Mouse (Mus musculus): ENCODE results near the gene Cxcl16.
"Not testable (repeated sequence)": the region's sequence is repeated elsewhere in the genome, so short reads cannot be mapped to it uniquely, and the experiment has no call there.

Gene Cxcl16

GRCm38 (mm10) chr11:70453261-70454044 lies 6.3 kb downstream of the Cxcl16 start:
- CTCF ChIA-PET, result no interaction called here

- CTCF ChIA-PET, result interaction anchor here (0.6 to 0.8 kb wide), 2 partner anchors 17 to 146 kb away, joined by 3 to 5 read pairs; no protein-coding TSS in a partner anchor
These were observed 7.8 kb downstream of the Cxcl16 start, which contains the start of gene Med11 for GRCm38 (mm10) chr11:70451797-70452498. Med11 (plus strand) TSS chr11:70451919.

DNA sequence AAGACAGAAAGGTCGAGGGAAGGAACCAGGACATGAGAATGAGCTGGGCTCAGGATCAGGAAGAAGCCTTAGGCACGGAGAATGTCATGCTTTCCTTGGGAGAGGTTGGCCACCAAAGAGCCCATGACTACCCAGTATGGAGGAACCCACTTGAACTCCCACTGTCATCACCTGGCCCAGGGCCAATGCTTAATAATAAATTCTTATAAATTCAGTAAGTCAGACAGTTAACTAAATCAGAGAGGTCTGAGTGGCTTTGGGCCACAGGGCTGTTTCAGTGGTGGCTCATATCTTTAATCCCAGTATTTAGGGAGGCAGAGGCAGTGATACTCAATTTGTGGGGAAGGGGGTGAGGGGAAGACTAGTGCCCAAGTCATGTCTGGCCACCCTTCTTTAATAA lies 8.9 kb downstream of the Cxcl16 start:
- CTCF ChIA-PET, result no interaction called here

DNA sequence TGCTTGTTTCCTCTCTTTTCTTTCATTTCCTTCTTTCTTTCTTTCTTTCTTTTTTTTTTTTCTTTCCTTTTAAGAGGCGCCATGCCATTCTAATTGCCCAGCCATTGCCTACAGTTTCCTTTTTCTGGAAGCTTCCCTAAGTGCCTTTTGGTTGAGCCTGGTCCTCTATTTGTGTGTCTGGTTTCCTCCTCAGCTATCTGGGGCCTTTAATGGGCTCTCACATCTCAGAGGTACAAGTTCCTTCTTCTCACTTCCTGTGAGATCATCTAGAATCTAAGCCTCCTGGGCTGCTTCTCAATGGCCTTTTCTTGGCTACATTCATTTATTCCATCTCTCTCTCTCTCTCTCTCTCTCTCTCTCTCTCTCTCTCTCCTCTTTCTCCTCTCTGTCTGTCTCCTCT lies 12.4 kb downstream of the Cxcl16 start:
- CTCF ChIA-PET, result interaction anchor here (0.7 kb wide), 1 partner anchor 534 kb away, joined by 7 read pairs; no protein-coding TSS in a partner anchor

- CTCF ChIA-PET, result no interaction called here
These were observed 13.0 kb downstream of the Cxcl16 start for GRCm38 (mm10) chr11:70446756-70447155.

DNA sequence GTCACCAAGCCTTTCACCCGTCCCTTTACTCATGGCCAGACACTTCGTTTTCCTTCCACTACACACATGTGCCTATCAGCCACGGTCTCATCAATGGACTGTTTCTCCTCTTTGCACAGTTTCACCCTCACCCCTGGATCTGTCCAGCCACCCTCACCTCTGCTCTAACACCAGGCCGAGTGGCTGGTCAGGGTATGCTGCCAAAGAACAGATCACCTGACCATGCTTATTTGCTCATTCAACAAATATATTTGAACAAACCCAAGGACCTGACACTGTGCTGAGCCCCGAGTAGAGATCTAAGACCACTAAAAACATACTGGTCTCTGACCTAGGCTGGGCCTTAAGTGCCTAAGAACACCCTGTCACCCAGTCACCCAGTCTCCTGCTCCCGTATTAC lies 15.1 kb downstream of the Cxcl16 start:
- CTCF ChIA-PET, result no interaction called here

DNA sequence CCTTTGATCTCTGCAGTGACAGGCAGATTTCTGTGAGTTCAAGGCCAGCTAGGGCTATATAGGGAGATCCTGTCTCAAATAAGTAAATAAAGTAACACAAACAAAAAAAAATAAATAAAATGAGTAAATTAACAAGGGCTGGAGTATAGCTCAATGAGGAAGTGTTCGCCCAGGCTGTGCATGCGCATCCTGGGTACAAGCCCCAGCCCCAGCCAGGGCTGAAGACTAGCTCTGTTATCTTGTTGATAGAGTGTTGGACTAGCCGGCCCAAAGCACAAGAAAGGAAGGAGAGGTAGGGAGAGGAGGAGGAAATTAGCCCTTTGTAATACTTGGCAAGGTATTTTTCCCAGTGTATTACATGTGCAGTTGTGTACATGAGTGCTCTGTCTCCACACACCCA lies 15.8 kb downstream of the Cxcl16 start:
- CTCF ChIA-PET, result interaction anchor here (0.6 kb wide), 1 partner anchor 236 kb away, joined by 5 read pairs; no protein-coding TSS in a partner anchor

- CTCF ChIA-PET, result no interaction called here
These were observed 17.9 kb downstream of the Cxcl16 start for GRCm38 (mm10) chr11:70441882-70442281.

GRCm38 (mm10) chr11:70440637-70441036 lies 19.1 kb downstream of the Cxcl16 start:
- CTCF ChIA-PET, result no interaction called here

DNA sequence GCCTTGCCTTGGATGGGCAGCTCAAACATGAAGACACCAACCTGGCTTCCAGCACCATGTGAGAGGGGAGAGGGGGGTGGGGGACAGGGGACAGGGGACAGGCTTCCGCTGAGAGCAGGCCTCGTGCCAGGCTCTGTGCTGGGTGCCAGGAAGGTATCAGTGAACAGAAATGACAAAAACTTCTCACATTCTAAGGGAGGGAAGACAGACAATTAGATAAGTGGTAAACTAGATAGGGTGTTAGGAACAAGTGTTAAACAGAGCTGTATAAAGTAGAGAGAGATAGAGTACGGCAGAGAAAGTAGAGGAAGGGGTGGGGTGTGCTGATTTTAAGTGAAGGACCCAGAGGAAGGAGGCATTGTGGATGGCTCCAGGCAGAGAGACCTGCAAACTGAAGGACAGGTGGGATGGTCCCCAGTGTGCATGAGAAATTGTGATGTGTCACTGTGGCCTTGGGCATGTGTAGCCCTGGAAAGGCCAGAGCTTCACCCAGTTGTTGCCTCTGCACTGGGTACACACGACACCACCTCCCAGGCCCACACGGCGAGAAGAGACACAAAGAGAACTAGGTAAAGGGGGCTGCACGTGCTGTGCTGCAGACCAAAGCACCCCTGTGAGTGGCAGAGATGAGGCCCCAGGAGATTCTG lies 20.9 kb downstream of the Cxcl16 start:
- CTCF ChIA-PET, result no interaction called here

GRCm38 (mm10) chr11:70437426-70437825 lies 22.4 kb downstream of the Cxcl16 start:
- CTCF ChIA-PET, result interaction anchor here (0.5 kb wide), 1 partner anchor 902 kb away, joined by 3 read pairs; no protein-coding TSS in a partner anchor

- CTCF ChIA-PET, result no interaction called here
These were observed 24.3 kb downstream of the Cxcl16 start for GRCm38 (mm10) chr11:70435476-70435875.

- CTCF ChIA-PET, result interaction anchor here (0.7 kb wide), 1 partner anchor 94 kb away, joined by 3 read pairs; no protein-coding TSS in a partner anchor
These were observed 25.8 kb downstream of the Cxcl16 start for GRCm38 (mm10) chr11:70433951-70434350.

GRCm38 (mm10) chr11:70433569-70433943 lies 26.2 kb downstream of the Cxcl16 start:
- CTCF ChIA-PET, result interaction anchor here (0.7 kb wide), 1 partner anchor 95 kb away, joined by 3 read pairs; no protein-coding TSS in a partner anchor

DNA sequence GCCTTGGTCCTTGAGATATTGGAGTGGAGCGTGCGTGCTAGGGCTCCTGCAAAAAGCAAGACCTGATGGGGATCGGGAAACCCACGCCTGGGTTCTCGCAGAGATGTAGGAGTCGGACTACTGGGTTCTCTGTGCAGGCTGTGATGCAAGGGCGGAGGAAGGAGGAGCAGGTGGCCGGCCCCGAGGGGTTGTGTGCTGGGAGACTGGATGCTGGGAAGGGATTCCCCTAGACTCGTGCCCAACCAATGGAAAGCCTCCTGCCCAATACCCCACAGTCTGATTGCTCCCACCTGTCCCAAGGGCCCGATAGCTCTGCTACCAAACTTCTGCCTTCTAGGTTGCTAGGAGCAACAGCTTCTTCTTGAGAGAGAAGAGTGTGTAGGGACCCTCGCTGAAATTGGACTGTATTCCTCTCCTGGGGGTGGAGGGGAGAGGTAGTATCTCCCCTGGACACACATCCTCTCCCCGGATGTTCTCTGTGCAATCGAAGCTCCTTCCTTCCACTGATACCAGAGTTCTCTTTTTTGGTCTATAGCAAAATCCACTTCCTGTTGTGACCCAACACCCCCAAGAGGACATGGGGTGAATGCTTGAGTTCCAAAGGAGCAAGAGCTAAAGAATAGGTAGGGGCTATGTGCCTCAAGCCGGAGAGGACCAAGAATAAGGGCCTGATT lies 26.8 kb downstream of the Cxcl16 start:
- CTCF ChIA-PET, result interaction anchor here (0.5 to 1.1 kb wide), 3 partner anchors 75 to 96 kb away, joined by 3 read pairs; no protein-coding TSS in a partner anchor

DNA sequence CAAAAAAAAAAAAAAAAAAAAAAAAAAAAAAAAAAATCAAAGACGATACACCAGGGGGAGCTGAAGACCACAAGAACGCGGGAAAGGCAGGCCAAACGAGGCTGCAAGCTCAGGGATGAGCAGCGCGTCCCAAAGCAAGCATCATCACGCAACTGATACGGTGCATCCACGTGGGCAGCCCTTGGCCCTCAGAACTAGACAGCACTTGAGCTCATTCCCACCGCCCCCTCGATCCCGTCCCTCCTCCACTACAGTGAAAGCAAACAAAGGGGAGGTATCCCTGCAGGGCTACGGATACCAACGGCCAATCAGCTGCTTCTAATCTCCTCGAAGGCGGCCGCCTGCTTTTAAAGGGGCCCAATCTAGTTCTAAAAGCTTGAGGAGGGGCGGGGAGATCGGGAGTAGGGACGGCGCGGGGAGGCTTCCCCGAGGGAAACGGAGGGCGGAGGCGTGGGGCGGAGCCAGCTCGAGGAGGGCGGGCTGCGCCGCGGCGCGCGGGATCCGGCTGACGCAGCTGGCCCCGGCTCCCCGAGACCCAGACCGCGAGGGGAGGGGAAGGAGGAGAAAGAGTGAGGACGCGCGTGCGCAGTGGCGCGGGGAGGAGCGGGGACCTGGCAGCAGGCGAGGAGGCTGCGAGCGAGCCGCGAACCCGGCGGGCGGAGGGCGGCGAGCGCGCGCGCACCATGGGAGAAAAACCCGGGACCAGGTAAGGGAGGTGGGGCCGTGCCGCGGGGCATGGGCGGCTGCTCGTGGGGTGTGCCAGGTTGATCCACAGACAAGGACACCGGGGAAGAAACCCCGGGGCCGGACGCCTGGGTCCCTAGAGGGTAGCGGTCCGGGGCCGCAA lies 27.5 kb downstream of the Cxcl16 start, which contains the start of gene Arrb2:
Gene Arrb2, plus strand, starts transcription at position 588 of the 847 bp plus-strand sequence.
- CTCF ChIA-PET, result interaction anchor here (0.5 to 1.1 kb wide), 5 partner anchors 74 to 319 kb away, joined by 3 to 7 read pairs (median 3); no protein-coding TSS in a partner anchor

DNA sequence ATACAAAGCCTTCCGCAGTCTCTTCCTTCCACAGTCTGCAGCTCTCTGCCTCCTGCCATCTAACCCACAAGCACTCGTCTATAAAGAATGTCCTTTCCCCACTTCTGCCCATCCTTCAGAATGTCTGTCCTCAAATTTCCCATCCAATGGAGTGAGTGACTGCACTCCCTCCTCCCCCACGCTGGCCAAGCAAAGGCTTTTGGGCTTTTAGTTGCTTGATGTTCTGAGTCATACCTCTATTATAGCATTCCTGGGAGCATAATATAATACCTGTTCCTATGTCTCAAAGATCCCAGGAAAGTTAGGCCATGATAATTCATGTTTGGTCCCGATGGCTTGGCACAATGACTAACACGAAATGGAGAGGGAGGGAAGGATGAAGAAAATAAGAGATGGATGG lies 28.2 kb downstream of the Cxcl16 start:
- CTCF ChIA-PET, result interaction anchor here (0.6 to 0.7 kb wide), 2 partner anchors 75 to 320 kb away, joined by 3 to 7 read pairs; no protein-coding TSS in a partner anchor

DNA sequence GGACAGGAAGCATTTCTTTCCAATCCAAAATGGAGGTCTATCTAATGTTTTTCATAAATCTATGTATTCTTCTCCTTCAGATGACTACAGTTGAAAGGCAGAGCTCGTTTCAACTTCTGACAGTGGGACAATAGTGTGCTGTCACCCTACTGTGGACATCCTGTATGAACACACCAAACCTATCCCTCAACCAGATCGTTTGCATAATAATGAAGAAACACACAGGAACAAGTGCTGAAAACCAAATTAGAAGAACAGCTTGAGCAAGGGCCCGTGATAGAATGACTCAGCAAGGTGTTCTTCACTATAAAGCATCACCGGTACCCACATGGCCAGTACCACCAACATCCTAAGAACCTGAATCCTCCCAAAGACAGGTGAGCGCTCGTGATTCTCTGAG lies 33.2 kb downstream of the Cxcl16 start:
- CTCF ChIA-PET, result not testable (repeated sequence)

DNA sequence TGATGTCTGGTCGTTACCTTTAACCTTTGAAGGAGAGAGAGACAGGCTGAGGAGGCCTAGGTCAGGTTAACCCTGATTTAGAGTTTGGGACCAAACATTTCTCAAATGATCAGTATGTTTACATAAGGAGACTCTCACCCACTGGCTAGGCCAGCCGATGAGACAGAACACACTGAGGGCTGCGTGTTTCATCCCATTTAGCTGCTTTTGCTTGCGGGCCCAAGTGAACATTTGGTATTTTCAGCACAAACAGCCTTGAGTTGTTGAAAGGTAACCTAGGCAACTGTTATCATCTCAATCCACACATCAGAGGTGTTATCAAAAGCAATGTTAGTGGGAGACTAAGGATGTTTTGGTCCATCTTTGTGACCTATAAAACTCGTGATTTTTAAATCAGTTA lies 40.3 kb downstream of the Cxcl16 start:
- CTCF ChIA-PET, result no interaction called here

GRCm38 (mm10) chr11:70418199-70418598 lies 41.6 kb downstream of the Cxcl16 start:
- CTCF ChIA-PET, result no interaction called here

All from spleen, embryonic (tissue).